Mouse (Mus musculus): ENCODE measurements around the gene Proser1. TPM values are rescaled to one million over a fixed set of nuclear protein-coding genes. Genes with fewer than 3 reads are reported as not detected.

Gene Proser1
- polyA plus RNA-seq, 1 experiment from 2014 or later = 20.9 TPM

GRCm38 (mm10) chr3:53488353-53488752, 24.9 kb downstream of the Proser1 start, which contains the start of gene Stoml3:
Stoml3 (plus strand) TSS chr3:53488653.
- ATAC-seq (ENCODE audit: low FRiP score, low TSS enrichment) (no peak), DNase-seq (no peak)
- Histone ChIP-seq H3K9me3 (ENCODE audit: control insufficient read depth, low read length) (no peaks in the 10 kb centered on the region), H3K4me3 (replicated peaks; ENCODE audit: low read depth, low read length) (no peak within 1 kb of the TSS), H3K27ac (replicated peaks; ENCODE audit: low read depth, low read length) (no peak within 1 kb of the TSS), H3K4me2 (ENCODE audit: low read length) (no peak within 1 kb of the TSS), H3K36me3 (ENCODE audit: control insufficient read depth, insufficient read depth, low read length) (peaks cover 5% of the 10 kb centered on the region; the same call in 1 of the 2 replicates), H3K27me3 (ENCODE audit: control insufficient read depth, insufficient read depth, low read length) (no peaks in the 10 kb centered on the region), H3K4me1 (ENCODE audit: control insufficient read depth, insufficient read depth, low read length) (no peaks in the 10 kb centered on the region), H3K9ac (replicated peaks; ENCODE audit: low read length) (no peak within 1 kb of the TSS)
- WGBS = 82% methylated on average over 6 of the region's 6 CpGs

- H3K27ac ChIP-seq (replicated peaks; ENCODE audit: low read depth, low read length) = no peak overlapping the region
- no peaks in the 10 kb centered on the region for H3K36me3 ChIP-seq (ENCODE audit: control insufficient read depth, insufficient read depth, low read length)
- H3K4me3 ChIP-seq (replicated peaks; ENCODE audit: low read depth, low read length) = no peak overlapping the region
- no peaks in the 10 kb centered on the region for H3K4me1 ChIP-seq (ENCODE audit: control insufficient read depth, insufficient read depth, low read length)
- 92% methylated on average over 6 of the region's 6 CpGs for WGBS
- H3K9ac ChIP-seq (replicated peaks; ENCODE audit: low read length) = no peak overlapping the region
- H3K9me3 ChIP-seq (ENCODE audit: control insufficient read depth, low read length) = no peaks in the 10 kb centered on the region
- ATAC-seq (ENCODE audit: low FRiP score, low TSS enrichment) (no peak), DNase-seq (no peak)
- H3K27me3 ChIP-seq (ENCODE audit: control insufficient read depth, insufficient read depth, low read length) = no peaks in the 10 kb centered on the region
- no peak overlapping the region for H3K4me2 ChIP-seq (ENCODE audit: low read length)
Observed at GRCm38 (mm10) chr3:53498351-53498905, 35.0 kb downstream of the Proser1 start.

GRCm38 (mm10) chr3:53502428-53502827, 39.0 kb downstream of the Proser1 start:
- Histone ChIP-seq H3K27me3 (ENCODE audit: control insufficient read depth, insufficient read depth, low read length) (no peaks in the 10 kb centered on the region), H3K4me1 (ENCODE audit: control insufficient read depth, insufficient read depth, low read length) (no peaks in the 10 kb centered on the region), H3K27ac (replicated peaks; ENCODE audit: low read depth, low read length) (no peak overlapping the region), H3K9ac (replicated peaks; ENCODE audit: low read length) (no peak overlapping the region), H3K9me3 (ENCODE audit: control insufficient read depth, low read length) (no peaks in the 10 kb centered on the region), H3K4me3 (replicated peaks; ENCODE audit: low read depth, low read length) (no peak overlapping the region), H3K4me2 (ENCODE audit: low read length) (no peak overlapping the region), H3K36me3 (ENCODE audit: control insufficient read depth, insufficient read depth, low read length) (no peaks in the 10 kb centered on the region)
- DNase-seq (peak; percentile 70), ATAC-seq (ENCODE audit: low FRiP score, low TSS enrichment) (no peak)
- WGBS = 75% methylated on average over 6 of the region's 6 CpGs

GRCm38 (mm10) chr3:53513096-53513495, 49.6 kb downstream of the Proser1 start:
- Histone ChIP-seq H3K4me1 (ENCODE audit: control insufficient read depth, insufficient read depth, low read length) (no peaks in the 10 kb centered on the region), H3K4me2 (ENCODE audit: low read length) (no peak overlapping the region), H3K9ac (replicated peaks; ENCODE audit: low read length) (no peak overlapping the region), H3K27ac (replicated peaks; ENCODE audit: low read depth, low read length) (no peak overlapping the region), H3K9me3 (ENCODE audit: control insufficient read depth, low read length) (no peaks in the 10 kb centered on the region), H3K27me3 (ENCODE audit: control insufficient read depth, insufficient read depth, low read length) (no peaks in the 10 kb centered on the region), H3K4me3 (replicated peaks; ENCODE audit: low read depth, low read length) (no peak overlapping the region), H3K36me3 (ENCODE audit: control insufficient read depth, insufficient read depth, low read length) (no peaks in the 10 kb centered on the region)
- DNase-seq = no peak
- 74% methylated on average over 5 of the region's 5 CpGs for WGBS
- no peak for ATAC-seq (ENCODE audit: low FRiP score, low TSS enrichment)

GRCm38 (mm10) chr3:53514221-53515065, 51.0 kb downstream of the Proser1 start:
- no peaks in the 10 kb centered on the region for H3K36me3 ChIP-seq (ENCODE audit: control insufficient read depth, insufficient read depth, low read length)
- H3K9ac ChIP-seq (replicated peaks; ENCODE audit: low read length) = no peak overlapping the region
- H3K27me3 ChIP-seq (ENCODE audit: control insufficient read depth, insufficient read depth, low read length) = no peaks in the 10 kb centered on the region
- DNase-seq (no peak), ATAC-seq (ENCODE audit: low FRiP score, low TSS enrichment) (no peak)
- no peaks in the 10 kb centered on the region for H3K9me3 ChIP-seq (ENCODE audit: control insufficient read depth, low read length)
- no peak overlapping the region for H3K27ac ChIP-seq (replicated peaks; ENCODE audit: low read depth, low read length)
- no peak overlapping the region for H3K4me2 ChIP-seq (ENCODE audit: low read length)
- no peak overlapping the region for H3K4me3 ChIP-seq (replicated peaks; ENCODE audit: low read depth, low read length)
- H3K4me1 ChIP-seq (ENCODE audit: control insufficient read depth, insufficient read depth, low read length) = no peaks in the 10 kb centered on the region
- WGBS = 77% methylated on average over 4 of the region's 4 CpGs

- Histone ChIP-seq H3K4me2 (ENCODE audit: low read length) (no peak overlapping the region), H3K4me3 (replicated peaks; ENCODE audit: low read depth, low read length) (no peak overlapping the region), H3K9ac (replicated peaks; ENCODE audit: low read length) (no peak overlapping the region), H3K27me3 (ENCODE audit: control insufficient read depth, insufficient read depth, low read length) (no peaks in the 10 kb centered on the region), H3K36me3 (ENCODE audit: control insufficient read depth, insufficient read depth, low read length) (no peaks in the 10 kb centered on the region), H3K4me1 (ENCODE audit: control insufficient read depth, insufficient read depth, low read length) (no peaks in the 10 kb centered on the region), H3K27ac (replicated peaks; ENCODE audit: low read depth, low read length) (no peak overlapping the region), H3K9me3 (ENCODE audit: control insufficient read depth, low read length) (no peaks in the 10 kb centered on the region)
- 80% methylated on average over 10 of the region's 10 CpGs for WGBS
- ATAC-seq (ENCODE audit: low FRiP score, low TSS enrichment) = no peak
- peak; percentile 12 for DNase-seq
Observed at GRCm38 (mm10) chr3:53522794-53523193, 59.3 kb downstream of the Proser1 start.

- Histone ChIP-seq H3K9ac (replicated peaks; ENCODE audit: low read length) (no peak overlapping the region; the same call in 1 of the 2 replicates), H3K9me3 (ENCODE audit: control insufficient read depth, low read length) (no peaks in the 10 kb centered on the region)
- peak; percentile 48; the same call in 1 of the 2 replicates for ATAC-seq (ENCODE audit: low FRiP score, low TSS enrichment)
Observed at GRCm38 (mm10) chr3:53525737-53526136, 62.3 kb downstream of the Proser1 start.

GRCm38 (mm10) chr3:53530305-53530704, 66.8 kb downstream of the Proser1 start:
- no peak overlapping the region for H3K27ac ChIP-seq (replicated peaks; ENCODE audit: low read depth, low read length)
- no peaks in the 10 kb centered on the region for H3K4me1 ChIP-seq (ENCODE audit: control insufficient read depth, insufficient read depth, low read length)
- ATAC-seq (ENCODE audit: low FRiP score, low TSS enrichment) (no peak), DNase-seq (no peak)
- H3K36me3 ChIP-seq (ENCODE audit: control insufficient read depth, insufficient read depth, low read length) = no peaks in the 10 kb centered on the region
- H3K27me3 ChIP-seq (ENCODE audit: control insufficient read depth, insufficient read depth, low read length) = no peaks in the 10 kb centered on the region
- 92% methylated on average over 6 of the region's 6 CpGs for WGBS
- H3K4me3 ChIP-seq (replicated peaks; ENCODE audit: low read depth, low read length) = no peak overlapping the region
- no peak overlapping the region for H3K9ac ChIP-seq (replicated peaks; ENCODE audit: low read length)
- no peak overlapping the region for H3K4me2 ChIP-seq (ENCODE audit: low read length)
- no peaks in the 10 kb centered on the region for H3K9me3 ChIP-seq (ENCODE audit: control insufficient read depth, low read length)

More at GRCm38 (mm10) chr3:53525737-53526136, 62.3 kb downstream of the Proser1 start:
- H3K27ac ChIP-seq (replicated peaks; ENCODE audit: low read depth, low read length) = no peak overlapping the region
- no peaks in the 10 kb centered on the region for H3K36me3 ChIP-seq (ENCODE audit: control insufficient read depth, insufficient read depth, low read length)
- H3K27me3 ChIP-seq (ENCODE audit: control insufficient read depth, insufficient read depth, low read length) = no peaks in the 10 kb centered on the region
- peak overlapping the region; percentile 27 for H3K4me3 ChIP-seq (replicated peaks; ENCODE audit: low read depth, low read length)
- 27% methylated on average over 21 of the region's 21 CpGs for WGBS
- DNase-seq = peak; percentile 94
- no peaks in the 10 kb centered on the region for H3K4me1 ChIP-seq (ENCODE audit: control insufficient read depth, insufficient read depth, low read length)
- H3K4me2 ChIP-seq (ENCODE audit: low read length) = peak overlapping the region; percentile 51
